Mouse (Mus musculus) midbrain, embryonic 14.5 days (tissue): Measurements from ENCODE around the gene Slc25a10. TPM values are rescaled to one million over a fixed set of nuclear protein-coding genes. Genes with fewer than 3 reads are reported as not detected.
A peak's percentile ranks its signal among the peaks of the same experiment; 100 is the strongest.

ENCODE experiments used
- ATAC-seq: fragments of 200-750 bp; cut with Nextera tagmentation; 2 replicates; pipeline ENCODE4 v1.8.0; 2017; ENCODE audit warnings: moderate number of reproducible peaks, moderate library complexity; ENCODE audit not compliant: low FRiP score, low TSS enrichment
- DNase-seq: peaks from one replicate; pipeline ENCODE4 v3.0.0-alpha.2; 2015
- H3K27ac ChIP-seq: fragments of 300-500 bp; sonication (generic); replicated peaks from 2 replicates; pipeline ENCODE4 v1.5.1; 2014; ENCODE audit warnings: mild to moderate bottlenecking, low read depth, low read length, moderate library complexity
- H3K27me3 ChIP-seq: fragments of 300-500 bp; sonication (generic); 2 replicates; pipeline ENCODE4 v1.6.1; 2014; ENCODE audit warnings: low read length, control low read depth, mixed read lengths; ENCODE audit not compliant: control insufficient read depth, insufficient read depth
- H3K36me3 ChIP-seq: fragments of 300-500 bp; sonication (generic); 2 replicates; pipeline ENCODE4 v1.6.1; 2014; ENCODE audit warnings: low read length, control low read depth; ENCODE audit not compliant: control insufficient read depth, insufficient read depth
- H3K4me1 ChIP-seq: fragments of 300-500 bp; sonication (generic); 2 replicates; pipeline ENCODE4 v1.6.1; 2014; ENCODE audit warnings: mild to moderate bottlenecking, antibody characterized with exemption, low read length, control low read depth; ENCODE audit not compliant: control insufficient read depth, insufficient read depth
- H3K4me2 ChIP-seq: fragments of 300-500 bp; sonication (generic); 2 replicates; pipeline ENCODE4 v1.6.1; 2014; ENCODE audit warnings: mild to moderate bottlenecking, low read length, moderate library complexity
- H3K4me3 ChIP-seq: fragments of 300-500 bp; sonication (generic); replicated peaks from 2 replicates; pipeline ENCODE4 v1.5.1; 2014; ENCODE audit warnings: low read depth, low read length
- H3K9ac ChIP-seq: fragments of 300-500 bp; sonication (generic); replicated peaks from 2 replicates; pipeline ENCODE4 v1.6.1; 2014; ENCODE audit warnings: mild to moderate bottlenecking, low read length, moderate library complexity
- H3K9me3 ChIP-seq: fragments of 300-500 bp; sonication (generic); 2 replicates; pipeline ENCODE4 v1.6.1; 2016; ENCODE audit warnings: low read length, control low read depth, mixed read lengths; ENCODE audit not compliant: control insufficient read depth
- WGBS: fragments of 180-500 bp; shearing (Covaris S2); extraction: QIAGEN DNeasy Blood & Tissue Kit; methylation state at CpG from one replicate; pipeline ENCODE4 v1.1.7; 2014; 5-methylcytosine and 5-hydroxymethylcytosine counted together
- polyA plus RNA-seq: library from polyadenylated mRNA; unstranded; fragments of >200 nt; fragmentation: Nextera tagmentation; extraction: Ambion mirVana; gene quantifications from 2 replicates; pipeline ENCODE4 v1.2.1, GENCODE M21; 2014

The Slc25a10 gene
- polyA plus RNA-seq, 1 experiment from 2014 or later = 28.4 TPM

- 68% methylated on average over 3 of the region's 3 CpGs for WGBS
- ATAC-seq (no peak), DNase-seq (no peak)
Observed at GRCm38 (mm10) chr11:120535804-120536203, 44.2 kb downstream of the Slc25a10 start.

GRCm38 (mm10) chr11:120538485-120538884 is 46.8 kb downstream of the Slc25a10 start:
- Histone ChIP-seq H3K4me3 (no peak overlapping the region), H3K4me2 (no peak overlapping the region), H3K27me3 (no peaks in the 10 kb centered on the region), H3K27ac (peak overlapping the region; percentile 67; the same call in 1 of the 2 replicates), H3K36me3 (peaks cover 23% of the 10 kb centered on the region), H3K9me3 (no peaks in the 10 kb centered on the region), H3K4me1 (peaks cover 12% of the 10 kb centered on the region), H3K9ac (no peak overlapping the region)
- 68% methylated on average over 3 of the region's 3 CpGs for WGBS
- DNase-seq (no peak), ATAC-seq (no peak)

More at GRCm38 (mm10) chr11:120535804-120536203, 44.2 kb downstream of the Slc25a10 start:
- Histone ChIP-seq H3K4me2 (no peak overlapping the region), H3K4me3 (no peak overlapping the region), H3K9ac (no peak overlapping the region), H3K27me3 (peaks cover 22% of the 10 kb centered on the region), H3K9me3 (no peaks in the 10 kb centered on the region), H3K36me3 (no peaks in the 10 kb centered on the region), H3K27ac (no peak overlapping the region), H3K4me1 (peaks cover 12% of the 10 kb centered on the region)

DNA sequence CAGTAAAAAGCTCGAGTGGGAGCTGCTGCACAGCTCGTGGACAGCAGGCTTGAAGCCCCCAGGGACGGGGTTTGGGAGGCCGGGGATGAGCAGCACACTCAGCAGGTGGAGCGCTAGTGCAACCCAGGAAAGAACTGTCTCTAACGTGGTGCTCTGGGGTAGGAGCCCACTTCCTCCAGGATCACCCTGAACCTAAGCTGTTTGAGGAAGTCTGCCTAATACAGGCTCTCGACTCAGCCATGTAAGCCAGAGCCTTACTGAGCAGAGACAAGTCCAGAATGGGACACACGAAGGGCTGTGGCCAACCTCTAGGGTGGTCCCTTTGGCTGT is 47.3 kb downstream of the Slc25a10 start:
- peaks cover 27% of the 10 kb centered on the region for H3K36me3 ChIP-seq
- H3K27me3 ChIP-seq = no peaks in the 10 kb centered on the region
- DNase-seq = no peak
- WGBS = 36% methylated on average over 8 of the region's 8 CpGs
- peak overlapping the region; percentile 67 for H3K27ac ChIP-seq
- H3K4me1 ChIP-seq = peaks cover 12% of the 10 kb centered on the region
- no peaks in the 10 kb centered on the region for H3K9me3 ChIP-seq
- H3K4me2 ChIP-seq = no peak overlapping the region
- no peak overlapping the region for H3K4me3 ChIP-seq
- no peak for ATAC-seq
- no peak overlapping the region for H3K9ac ChIP-seq

- DNase-seq (peak; percentile 62), ATAC-seq (peak; percentile 42; the same call in 1 of the 2 replicates)
- 13% methylated on average over 10 of the region's 10 CpGs for WGBS
- peaks cover 12% of the 10 kb centered on the region for H3K4me1 ChIP-seq
- H3K4me3 ChIP-seq = no peak overlapping the region
- peaks cover 32% of the 10 kb centered on the region for H3K36me3 ChIP-seq
- H3K27ac ChIP-seq = peak overlapping the region; percentile 67
- peak overlapping the region; percentile 34; the same call in 1 of the 2 replicates for H3K9ac ChIP-seq
- no peak overlapping the region for H3K4me2 ChIP-seq
- H3K9me3 ChIP-seq = no peaks in the 10 kb centered on the region
- no peaks in the 10 kb centered on the region for H3K27me3 ChIP-seq
Observed at GRCm38 (mm10) chr11:120539285-120540014, 47.8 kb downstream of the Slc25a10 start.

DNA sequence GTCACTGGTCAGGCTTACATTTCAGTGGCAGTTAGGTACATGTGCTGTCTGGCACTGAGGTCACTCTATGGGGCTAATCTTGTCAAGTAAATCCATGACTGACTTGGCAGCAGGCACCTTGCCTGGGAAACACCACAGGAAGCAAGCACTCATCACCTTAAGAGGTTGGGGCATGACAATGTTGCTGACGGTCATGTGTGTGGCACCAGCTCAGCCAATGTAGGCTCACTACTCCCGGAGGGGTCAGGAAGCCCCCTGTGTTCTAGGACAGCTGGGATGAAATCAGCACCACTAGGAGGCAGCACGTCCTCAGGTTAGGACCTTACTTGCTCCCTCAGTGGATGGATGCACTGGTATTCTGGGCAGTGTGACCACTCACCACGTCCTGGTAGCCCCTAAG is 50.3 kb downstream of the Slc25a10 start:
- H3K4me2 ChIP-seq = no peak overlapping the region
- ATAC-seq (no peak), DNase-seq (no peak)
- peaks cover 12% of the 10 kb centered on the region for H3K4me1 ChIP-seq
- H3K9me3 ChIP-seq = no peaks in the 10 kb centered on the region
- 37% methylated on average over 4 of the region's 4 CpGs for WGBS
- H3K27me3 ChIP-seq = no peaks in the 10 kb centered on the region
- H3K36me3 ChIP-seq = peaks cover 40% of the 10 kb centered on the region
- H3K9ac ChIP-seq = no peak overlapping the region
- no peak overlapping the region for H3K4me3 ChIP-seq
- H3K27ac ChIP-seq = no peak overlapping the region

GRCm38 (mm10) chr11:120542376-120542775 is 50.7 kb downstream of the Slc25a10 start:
- Histone ChIP-seq H3K9me3 (no peaks in the 10 kb centered on the region), H3K4me1 (peaks cover 12% of the 10 kb centered on the region), H3K36me3 (peaks cover 40% of the 10 kb centered on the region), H3K4me2 (no peak overlapping the region), H3K9ac (no peak overlapping the region), H3K27me3 (no peaks in the 10 kb centered on the region), H3K4me3 (no peak overlapping the region), H3K27ac (no peak overlapping the region)
- 88% methylated on average over 6 of the region's 6 CpGs for WGBS
- ATAC-seq (no peak), DNase-seq (no peak)

GRCm38 (mm10) chr11:120545964-120546363 is 54.3 kb downstream of the Slc25a10 start:
- H3K27ac ChIP-seq = no peak overlapping the region
- DNase-seq = no peak
- H3K4me2 ChIP-seq = no peak overlapping the region
- ATAC-seq = no peak
- no peaks in the 10 kb centered on the region for H3K9me3 ChIP-seq
- 94% methylated on average over 3 of the region's 3 CpGs for WGBS
- H3K4me1 ChIP-seq = peaks cover 18% of the 10 kb centered on the region
- H3K27me3 ChIP-seq = no peaks in the 10 kb centered on the region
- no peak overlapping the region for H3K4me3 ChIP-seq
- H3K36me3 ChIP-seq = peaks cover 40% of the 10 kb centered on the region
- no peak overlapping the region for H3K9ac ChIP-seq

- Histone ChIP-seq H3K27ac (no peak overlapping the region), H3K27me3 (no peaks in the 10 kb centered on the region), H3K9ac (no peak overlapping the region), H3K4me2 (no peak overlapping the region), H3K9me3 (no peaks in the 10 kb centered on the region), H3K4me1 (peaks cover 18% of the 10 kb centered on the region), H3K4me3 (no peak overlapping the region), H3K36me3 (peaks cover 28% of the 10 kb centered on the region)
- 70% methylated on average over 2 of the region's 2 CpGs for WGBS
- DNase-seq = no peak
- no peak for ATAC-seq
Observed at GRCm38 (mm10) chr11:120547469-120547868, 55.8 kb downstream of the Slc25a10 start.

- no peaks in the 10 kb centered on the region for H3K9me3 ChIP-seq
- peak overlapping the region; percentile 94 for H3K4me2 ChIP-seq
- peak overlapping the region; percentile 98; the same call in 1 of the 2 replicates for H3K4me3 ChIP-seq
- no peak overlapping the region for H3K27ac ChIP-seq
- peaks cover 18% of the 10 kb centered on the region for H3K4me1 ChIP-seq
- H3K27me3 ChIP-seq = no peaks in the 10 kb centered on the region
- peaks cover 21% of the 10 kb centered on the region for H3K36me3 ChIP-seq
- 84% methylated on average over 3 of the region's 3 CpGs for WGBS
- no peak overlapping the region; the same call in 1 of the 2 replicates for H3K9ac ChIP-seq
- DNase-seq (no peak), ATAC-seq (no peak)
Observed at GRCm38 (mm10) chr11:120548214-120548613, 56.6 kb downstream of the Slc25a10 start.
